ENCODE assay signal across 8 mouse cellular contexts in the genomic region with DNA sequence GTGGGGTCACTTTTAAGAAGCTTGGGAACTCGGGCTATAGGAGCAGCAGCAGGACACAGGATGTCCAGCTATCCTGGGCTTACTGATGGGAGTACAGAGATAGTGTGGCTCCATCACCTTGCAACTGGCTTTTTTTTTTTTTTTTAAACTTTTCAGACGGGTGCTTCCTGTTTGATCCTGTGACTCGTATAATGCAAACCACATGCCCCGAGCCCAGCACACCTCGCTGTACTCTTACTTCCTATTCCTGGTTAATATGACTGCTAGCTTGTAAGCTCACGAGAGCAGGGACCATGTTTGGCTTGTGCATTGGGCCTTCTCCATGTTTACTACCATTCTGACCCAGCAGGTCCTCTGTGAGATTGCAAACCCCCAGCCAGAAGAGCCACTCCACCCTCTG. TPM values are rescaled to one million over a fixed set of nuclear protein-coding genes. Genes with fewer than 3 reads are reported as not detected.
DNase-seq lines count a peak whose midpoint lies in the region; ATAC-seq and TF ChIP-seq lines count a peak whose summit lies in the region.

No protein-coding gene starts in this region.

- no peak for DNase-seq in heart, adult 2 months
- DNase-seq in spleen, postnatal 36 days (ENCODE audit: low spot score in 2 of 2), result peak; percentile 41 to 42
- DNase-seq in spleen, postnatal 4 days (ENCODE audit: low spot score in 2 of 2), result no peak
- DNase-seq in limb, embryonic 10.5 days (ENCODE audit: low spot score), result peak; percentile 44
- peak; percentile 29 to 38 for DNase-seq in thymus, postnatal 36 days
- DNase-seq in lung, postnatal 4 days, result no peak

- no peak for TF ChIP-seq CTCF in heart, adult 2 months (IDR thresholded peaks at IDR 0.05)

- H3K9me3 ChIP-seq in heart, embryonic 15.5 days (replicated peaks), result no peaks in the 10 kb centered on the region
- no peaks in the 10 kb centered on the region for H3K9me3 ChIP-seq in limb, embryonic 10.5 days (replicated peaks)
- no peaks in the 10 kb centered on the region for H3K9me3 ChIP-seq in intestine, embryonic 16.5 days (ENCODE audit: control insufficient read depth, low read length)

- H3K9ac ChIP-seq in heart, embryonic 15.5 days, result no peak overlapping the region
- H3K9ac ChIP-seq in heart, adult 2 months (ENCODE audit: low read depth, low read length), result no peak overlapping the region
- H3K9ac ChIP-seq in intestine, embryonic 16.5 days (ENCODE audit: low read depth, low read length), result no peak overlapping the region

- 58% methylated on average over 6 of the region's 6 CpGs for WGBS in heart, embryonic 15.5 days
- WGBS in heart, adult 2 months, result 60% methylated on average over 6 of the region's 6 CpGs
- WGBS in limb, embryonic 10.5 days, result 41% methylated on average over 6 of the region's 6 CpGs
- WGBS in intestine, embryonic 16.5 days, result 67% methylated on average over 6 of the region's 6 CpGs

- no peak for ATAC-seq in heart, embryonic 15.5 days (replicated peaks; ENCODE audit: insufficient number of reproducible peaks, insufficient read depth, low FRiP score, low read depth)
- no peak for ATAC-seq in intestine, embryonic 16.5 days

- H3K27me3 ChIP-seq in heart, embryonic 15.5 days, result no peaks in the 10 kb centered on the region
- no peaks in the 10 kb centered on the region for H3K27me3 ChIP-seq in heart, adult 2 months (ENCODE audit: control insufficient read depth, insufficient read depth, low read length)
- no peaks in the 10 kb centered on the region for H3K27me3 ChIP-seq in limb, embryonic 10.5 days (ENCODE audit: low read depth, poor library complexity, severe bottlenecking)
- no peaks in the 10 kb centered on the region for H3K27me3 ChIP-seq in intestine, embryonic 16.5 days (replicated peaks; ENCODE audit: control insufficient read depth, insufficient read depth, low read length)

- H3K4me2 ChIP-seq in heart, embryonic 15.5 days, result no peak overlapping the region
- no peak overlapping the region for H3K4me2 ChIP-seq in intestine, embryonic 16.5 days (ENCODE audit: low read depth, low read length)

- H3K4me1 ChIP-seq in heart, embryonic 15.5 days (replicated peaks), result peaks cover 33% of the 10 kb centered on the region
- H3K4me1 ChIP-seq in heart, adult 2 months (ENCODE audit: control insufficient read depth, insufficient read depth, low read length), result peaks cover 8% of the 10 kb centered on the region
- H3K4me1 ChIP-seq in limb, embryonic 10.5 days, result peaks cover 36% of the 10 kb centered on the region
- H3K4me1 ChIP-seq in intestine, embryonic 16.5 days (ENCODE audit: control insufficient read depth, insufficient read depth, low read length), result peaks cover 3% of the 10 kb centered on the region; the same call in 1 of the 2 replicates

- intact Hi-C loops in heart, adult 2 months (cut with DNase I), result no loop called here

- H3K27ac ChIP-seq in heart, embryonic 15.5 days, result peak overlapping the region; percentile 32
- no peak overlapping the region for H3K27ac ChIP-seq in heart, adult 2 months
- peak overlapping the region; percentile 74; the same call in 1 of the 2 replicates for H3K27ac ChIP-seq in limb, embryonic 10.5 days
- no peak overlapping the region for H3K27ac ChIP-seq in intestine, embryonic 16.5 days (ENCODE audit: low read length)

- H3K79me2 ChIP-seq in heart, adult 2 months (replicated peaks; ENCODE audit: control insufficient read depth, insufficient read depth, low read length), result no peaks in the 10 kb centered on the region

- H3K4me3 ChIP-seq in heart, embryonic 15.5 days, result no peak overlapping the region
- no peak overlapping the region for H3K4me3 ChIP-seq in heart, adult 2 months
- no peak overlapping the region for H3K4me3 ChIP-seq in limb, embryonic 10.5 days
- H3K4me3 ChIP-seq in intestine, embryonic 16.5 days (ENCODE audit: low read length), result no peak overlapping the region

- peaks cover 30% of the 10 kb centered on the region for H3K36me3 ChIP-seq in heart, embryonic 15.5 days
- H3K36me3 ChIP-seq in heart, adult 2 months (ENCODE audit: control insufficient read depth, insufficient read depth, low read length), result peaks cover 5% of the 10 kb centered on the region
- peaks cover 49% of the 10 kb centered on the region for H3K36me3 ChIP-seq in limb, embryonic 10.5 days
- no peaks in the 10 kb centered on the region for H3K36me3 ChIP-seq in intestine, embryonic 16.5 days (ENCODE audit: control insufficient read depth, insufficient read depth, low read length)

- no peak for TF ChIP-seq EP300 in heart, adult 2 months (IDR thresholded peaks at IDR 0.05; ENCODE audit: insufficient read depth, low read depth, low read length)

- TF ChIP-seq POLR2A in heart, adult 2 months (IDR thresholded peaks at IDR 0.05; ENCODE audit: insufficient read depth, low read depth, low read length), result no peak

RNA-seq across cellular contexts. Expression of a gene that starts 6.1 kb away (rescaled TPM):
- 0.30 and 1.8 TPM in 2 replicates for polyA plus RNA-seq in heart, embryonic 15.5 days (2015; fragmentation: Nextera tagmentation; extraction: Ambion mirVana)
- under 1 TPM; 0.14 to 0.16 TPM for total RNA-seq in heart, adult 2 months (2021)
- 0.37 and 0.38 TPM in 2 replicates for polyA plus RNA-seq in heart, adult 2 months (2012; rRNA removed)
- 0.48 and 0.58 TPM in 2 replicates for polyA plus RNA-seq in limb, embryonic 10.5 days (2016; fragmentation: Nextera tagmentation; extraction: Ambion mirVana)
- 0.37 TPM in 2 replicates for polyA plus RNA-seq in intestine, embryonic 16.5 days (2015; fragmentation: Nextera tagmentation; extraction: Ambion mirVana)

RNA-seq across cellular contexts. Expression of a gene that starts 36.7 kb away (rescaled TPM):
- polyA plus RNA-seq in heart, embryonic 15.5 days (2015; fragmentation: Nextera tagmentation; extraction: Ambion mirVana), result 9.5 and 10.1 TPM in 2 replicates
- 1 to 10 TPM; 5.6 to 5.7 TPM for total RNA-seq in heart, adult 2 months (2021)
- polyA plus RNA-seq in heart, adult 2 months (2012; rRNA removed), result 2.0 and 4.2 TPM in 2 replicates
- polyA plus RNA-seq in limb, embryonic 10.5 days (2016; fragmentation: Nextera tagmentation; extraction: Ambion mirVana), result 13.5 and 14.7 TPM in 2 replicates
- 7.7 and 8.3 TPM in 2 replicates for polyA plus RNA-seq in intestine, embryonic 16.5 days (2015; fragmentation: Nextera tagmentation; extraction: Ambion mirVana)

RNA-seq across cellular contexts. Expression of a gene that starts 53.8 kb away (rescaled TPM):
- 10.0 and 11.4 TPM in 2 replicates for polyA plus RNA-seq in heart, embryonic 15.5 days (2015; fragmentation: Nextera tagmentation; extraction: Ambion mirVana)
- under 1 TPM; 0.16 TPM for total RNA-seq in heart, adult 2 months (2021)
- 0.15 and 0.23 TPM in 2 replicates for polyA plus RNA-seq in heart, adult 2 months (2012; rRNA removed)
- polyA plus RNA-seq in limb, embryonic 10.5 days (2016; fragmentation: Nextera tagmentation; extraction: Ambion mirVana), result 25.5 and 25.7 TPM in 2 replicates
- 13.1 and 14.1 TPM in 2 replicates for polyA plus RNA-seq in intestine, embryonic 16.5 days (2015; fragmentation: Nextera tagmentation; extraction: Ambion mirVana)

Comparison
In these comparisons a context has a peak if more than half of its experiments do, and no peak if none do; other contexts are left out.
1. H3K27ac ChIP-seq: peak in heart, embryonic 15.5 days (single experiment) and limb, embryonic 10.5 days (single experiment); none in heart, adult 2 months (single experiment) and intestine, embryonic 16.5 days (single experiment).
2. DNase-seq: peak in spleen, postnatal 36 days (2 of 2), limb, embryonic 10.5 days (single experiment) and thymus, postnatal 36 days (2 of 2); none in heart, adult 2 months (0 of 2), spleen, postnatal 4 days (0 of 2) and lung, postnatal 4 days (0 of 2).